Mouse (Mus musculus) midbrain, embryonic 16.5 days (tissue): ENCODE measurements at regions not wholly inside any gene's neighbourhood (a gene's known extent, or its start where the extent isn't known, plus 50 kb on each side); places are given as distances from the start of the nearest gene placed in this dataset.

ENCODE experiments used
- ATAC-seq: fragments of 200-750 bp; cut with Nextera tagmentation; 2 replicates; pipeline ENCODE4 v1.8.0; 2017; ENCODE audit warnings: moderate TSS enrichment
- H3K27ac ChIP-seq: fragments of 300-500 bp; sonication (generic); 2 replicates; pipeline ENCODE4 v1.5.1; 2014; ENCODE audit warnings: mild to moderate bottlenecking, low read length, mixed read lengths
- H3K27me3 ChIP-seq: fragments of 300-500 bp; sonication (generic); 2 replicates; pipeline ENCODE4 v1.6.1; 2014; ENCODE audit warnings: low read depth, low read length, mixed read lengths; ENCODE audit not compliant: control insufficient read depth, insufficient read depth
- H3K36me3 ChIP-seq: fragments of 300-500 bp; sonication (generic); 2 replicates; pipeline ENCODE4 v1.6.1; 2014; ENCODE audit warnings: mild to moderate bottlenecking, low read length, moderate library complexity, mixed read lengths; ENCODE audit not compliant: control insufficient read depth, insufficient read depth
- H3K4me1 ChIP-seq: fragments of 300-500 bp; sonication (generic); 2 replicates; pipeline ENCODE4 v1.6.1; 2014; ENCODE audit warnings: mild to moderate bottlenecking, low read length, mixed read lengths; ENCODE audit not compliant: control insufficient read depth, insufficient read depth
- H3K4me2 ChIP-seq: fragments of 300-500 bp; sonication (generic); 2 replicates; pipeline ENCODE4 v1.6.1; 2014; ENCODE audit warnings: mild to moderate bottlenecking, low read length, mixed read lengths
- H3K4me3 ChIP-seq: fragments of 300-500 bp; sonication (generic); 2 replicates; pipeline ENCODE4 v1.5.1; 2014; ENCODE audit warnings: low read depth, mild to moderate bottlenecking, low read length, moderate library complexity, mixed read lengths
- H3K9ac ChIP-seq: fragments of 300-500 bp; sonication (generic); 2 replicates; pipeline ENCODE4 v1.6.1; 2014; ENCODE audit warnings: low read depth, low read length, mixed read lengths
- H3K9me3 ChIP-seq: fragments of 300-500 bp; sonication (generic); replicated peaks from 2 replicates; pipeline ENCODE4 v1.6.1; 2014; ENCODE audit warnings: mild to moderate bottlenecking, low read length, mixed read lengths; ENCODE audit not compliant: control insufficient read depth, poor library complexity, severe bottlenecking
- WGBS: fragments of 180-500 bp; shearing (Covaris S2); extraction: QIAGEN DNeasy Blood & Tissue Kit; methylation state at CpG from one replicate; pipeline ENCODE4 v1.1.7; 2014; 5-methylcytosine and 5-hydroxymethylcytosine counted together

- peak overlapping the region; percentile 38 for H3K27ac ChIP-seq
- H3K9me3 ChIP-seq = no peaks in the 10 kb centered on the region
- 54% methylated on average over 6 of the region's 6 CpGs for WGBS
- H3K27me3 ChIP-seq = no peaks in the 10 kb centered on the region
- H3K4me2 ChIP-seq = no peak overlapping the region
- no peak overlapping the region for H3K9ac ChIP-seq
- H3K36me3 ChIP-seq = no peaks in the 10 kb centered on the region
- peak; percentile 58; the same call in 1 of the 2 replicates for ATAC-seq
- no peak overlapping the region for H3K4me3 ChIP-seq
- peaks cover 4% of the 10 kb centered on the region; the same call in 1 of the 2 replicates for H3K4me1 ChIP-seq
Observed at GRCm38 (mm10) chr9:112014796-112015195, 220.9 kb downstream of the Arpp21 start.

GRCm38 (mm10) chr9:111994401-111994800 is 241.3 kb downstream of the Arpp21 start:
- Histone ChIP-seq H3K36me3 (no peaks in the 10 kb centered on the region), H3K9ac (no peak overlapping the region), H3K4me3 (no peak overlapping the region), H3K27me3 (no peaks in the 10 kb centered on the region), H3K27ac (no peak overlapping the region), H3K4me1 (peaks cover 2% of the 10 kb centered on the region; the same call in 1 of the 2 replicates), H3K9me3 (no peaks in the 10 kb centered on the region), H3K4me2 (no peak overlapping the region)
- WGBS = 52% methylated on average over 4 of the region's 4 CpGs
- ATAC-seq = no peak

GRCm38 (mm10) chr9:111993844-111994243 is 241.9 kb downstream of the Arpp21 start:
- Histone ChIP-seq H3K4me2 (no peak overlapping the region), H3K9ac (no peak overlapping the region), H3K36me3 (no peaks in the 10 kb centered on the region), H3K27ac (no peak overlapping the region), H3K4me1 (peaks cover 2% of the 10 kb centered on the region; the same call in 1 of the 2 replicates), H3K4me3 (no peak overlapping the region), H3K27me3 (no peaks in the 10 kb centered on the region), H3K9me3 (no peaks in the 10 kb centered on the region)
- 12% methylated on average over 4 of the region's 4 CpGs for WGBS
- no peak for ATAC-seq

GRCm38 (mm10) chr9:111990060-111990459 is 245.7 kb downstream of the Arpp21 start:
- H3K4me2 ChIP-seq = no peak overlapping the region
- H3K27me3 ChIP-seq = no peaks in the 10 kb centered on the region
- no peak overlapping the region for H3K4me3 ChIP-seq
- H3K36me3 ChIP-seq = no peaks in the 10 kb centered on the region
- H3K9ac ChIP-seq = no peak overlapping the region
- H3K4me1 ChIP-seq = peaks cover 2% of the 10 kb centered on the region; the same call in 1 of the 2 replicates
- H3K27ac ChIP-seq = no peak overlapping the region
- no peaks in the 10 kb centered on the region for H3K9me3 ChIP-seq
- WGBS = 82% methylated on average over 3 of the region's 3 CpGs
- ATAC-seq = no peak

- Histone ChIP-seq H3K36me3 (no peaks in the 10 kb centered on the region), H3K4me2 (no peak overlapping the region), H3K4me3 (no peak overlapping the region), H3K27ac (no peak overlapping the region), H3K9ac (no peak overlapping the region), H3K27me3 (no peaks in the 10 kb centered on the region), H3K4me1 (no peaks in the 10 kb centered on the region), H3K9me3 (no peaks in the 10 kb centered on the region)
- WGBS = 74% methylated on average over 5 of the region's 5 CpGs
- ATAC-seq = no peak
Observed at GRCm38 (mm10) chr9:111963405-111964037, 272.2 kb downstream of the Arpp21 start.

GRCm38 (mm10) chr9:111957799-111958198 is 267.7 kb upstream of the Stac start:
- Histone ChIP-seq H3K9ac (no peak overlapping the region), H3K27me3 (no peaks in the 10 kb centered on the region), H3K27ac (no peak overlapping the region), H3K36me3 (no peaks in the 10 kb centered on the region), H3K4me1 (no peaks in the 10 kb centered on the region), H3K9me3 (no peaks in the 10 kb centered on the region), H3K4me3 (no peak overlapping the region), H3K4me2 (no peak overlapping the region)
- WGBS = 45% methylated on average over 2 of the region's 2 CpGs
- no peak for ATAC-seq

GRCm38 (mm10) chr9:111939271-111940067 is 249.3 kb upstream of the Stac start:
- H3K9ac ChIP-seq = no peak overlapping the region
- H3K36me3 ChIP-seq = no peaks in the 10 kb centered on the region
- H3K27me3 ChIP-seq = no peaks in the 10 kb centered on the region
- no peak overlapping the region for H3K4me3 ChIP-seq
- ATAC-seq = no peak
- H3K27ac ChIP-seq = no peak overlapping the region
- H3K4me2 ChIP-seq = no peak overlapping the region
- 0 out of 2 replicates have a peak, but pooled peaks cover 2% of the 10 kb centered on the region for H3K4me1 ChIP-seq
- 46% methylated on average over 8 of the region's 8 CpGs for WGBS
- no peaks in the 10 kb centered on the region for H3K9me3 ChIP-seq

GRCm38 (mm10) chr9:111932455-111932854 is 242.3 kb upstream of the Stac start:
- Histone ChIP-seq H3K36me3 (no peaks in the 10 kb centered on the region), H3K9ac (no peak overlapping the region), H3K4me1 (no peaks in the 10 kb centered on the region; the same call in 1 of the 2 replicates), H3K4me3 (no peak overlapping the region), H3K27ac (no peak overlapping the region), H3K9me3 (no peaks in the 10 kb centered on the region), H3K27me3 (no peaks in the 10 kb centered on the region), H3K4me2 (no peak overlapping the region)
- 75% methylated on average over 6 of the region's 6 CpGs for WGBS
- no peak for ATAC-seq

GRCm38 (mm10) chr9:111918275-111918940 is 228.3 kb upstream of the Stac start:
- ATAC-seq = peak; percentile 79; the same call in 1 of the 2 replicates
- 20% methylated on average over 16 of the region's 16 CpGs for WGBS

More at GRCm38 (mm10) chr9:111918275-111918940, 228.3 kb upstream of the Stac start:
- Histone ChIP-seq H3K4me3 (no peak overlapping the region), H3K4me2 (no peak overlapping the region), H3K4me1 (no peaks in the 10 kb centered on the region), H3K27ac (no peak overlapping the region), H3K27me3 (no peaks in the 10 kb centered on the region), H3K9me3 (no peaks in the 10 kb centered on the region), H3K9ac (no peak overlapping the region), H3K36me3 (no peaks in the 10 kb centered on the region)
